Mouse (Mus musculus) forebrain, embryonic 15.5 days (tissue): ENCODE results near the gene Insl6. TPM values are rescaled to one million over a fixed set of nuclear protein-coding genes. Genes with fewer than 3 reads are reported as not detected.

Experiments
- polyA plus RNA-seq: library from polyadenylated mRNA; unstranded; fragments of >200 nt; fragmentation: Nextera tagmentation; extraction: Ambion mirVana; gene quantifications from 2 replicates; pipeline ENCODE4 v1.2.1, GENCODE M21; 2015

The Insl6 gene
- polyA plus RNA-seq, 1 experiment from 2014 or later, result 1.3 TPM

Other genes starting within 250 kb of the Insl6 start
- gene Rcl1, start 224.0 kb downstream of the Insl6 start, polyA plus RNA-seq, result 36.4 and 37.0 TPM in 2 replicates
- 19.2 and 19.8 TPM in 2 replicates for gene Jak2, start 73.5 kb downstream of the Insl6 start, polyA plus RNA-seq
- gene Rln1, start 9.3 kb upstream of the Insl6 start, polyA plus RNA-seq, result 1.8 and 3.4 TPM in 2 replicates
- 105 and 107 TPM in 2 replicates for gene Plgrkt, start 42.0 kb upstream of the Insl6 start, polyA plus RNA-seq
- gene Cd274, start 42.1 kb upstream of the Insl6 start, polyA plus RNA-seq, result 0.66 and 0.78 TPM in 2 replicates
- not detected in 2 replicates for gene Pdcd1lg2, start 85.6 kb upstream of the Insl6 start, polyA plus RNA-seq
- 13.2 and 13.4 TPM in 2 replicates for gene Ric1, start 196.9 kb upstream of the Insl6 start, polyA plus RNA-seq